In the genomic region with DNA sequence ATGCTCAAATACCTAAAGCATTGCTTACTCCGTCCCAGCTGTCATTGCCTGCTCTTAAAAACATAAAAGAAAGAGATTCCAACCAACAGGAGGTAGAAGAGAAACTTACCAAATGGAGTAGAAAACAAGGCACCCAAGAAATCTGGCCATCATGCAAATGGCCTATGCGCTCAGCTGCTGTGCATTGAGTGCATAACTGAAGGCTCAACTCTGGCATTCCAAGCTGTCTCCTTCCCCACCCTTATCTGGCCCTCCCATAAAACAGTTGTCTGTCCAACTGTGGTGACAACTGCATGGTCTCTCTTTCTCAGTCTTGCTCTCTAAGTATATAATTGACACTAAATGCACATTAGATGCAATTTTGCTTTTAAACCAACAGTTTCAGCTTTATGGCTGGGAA, we compare ENCODE assay signal across 20 mouse cellular contexts. TPM values are rescaled to one million over a fixed set of nuclear protein-coding genes. Genes with fewer than 3 reads are reported as not detected.
"Had no signal": no experiment of that assay in that cellular context is flagged by ENCODE, and none has a peak within 500 bp of the region (broad histone marks: within the 10 kb centered on the region; RNA-seq: fewer than 3 reads in every experiment).

No protein-coding gene starts in this region.

- H3K4me3 ChIP-seq: liver, embryonic 13.5 days; midbrain, embryonic 12.5 days; midbrain, embryonic 15.5 days had no signal

- H3K4me1 ChIP-seq: liver, embryonic 13.5 days; midbrain, embryonic 15.5 days had no signal

- ATAC-seq: midbrain, embryonic 15.5 days had no signal

- H3K9ac ChIP-seq: liver, embryonic 13.5 days; midbrain, embryonic 12.5 days; midbrain, embryonic 15.5 days had no signal

- H3K36me3 ChIP-seq: liver, embryonic 13.5 days; midbrain, embryonic 12.5 days; midbrain, embryonic 15.5 days had no signal

- H3K27me3 ChIP-seq: liver, embryonic 13.5 days; midbrain, embryonic 15.5 days had no signal

- H3K4me2 ChIP-seq: liver, embryonic 13.5 days; midbrain, embryonic 12.5 days; midbrain, embryonic 15.5 days had no signal

- H3K9me3 ChIP-seq: liver, embryonic 13.5 days; midbrain, embryonic 12.5 days; midbrain, embryonic 15.5 days had no signal

- H3K27ac ChIP-seq: liver, embryonic 13.5 days; midbrain, embryonic 12.5 days; midbrain, embryonic 15.5 days; stomach, postnatal 0 days had no signal

- DNase-seq: kidney, adult 18-20 months; kidney, adult 9 months; kidney, postnatal 14 days; kidney, postnatal 4 days; liver, embryonic 13.5 days; lung, adult 2 months; lung, postnatal 14 days; lung, postnatal 4 days; thymus, adult 2 months; thymus, postnatal 14 days; thymus, postnatal 4 days had no signal

RNA-seq across cellular contexts. Expression of a gene that starts 28.5 kb away (rescaled TPM):
- total RNA-seq: liver, adult 2 months; megakaryocyte progenitor cell, adult 5-6 weeks; megakaryocyte-erythroid progenitor cell, adult 5-6 weeks; monocyte, adult 5-6 weeks had no signal
- polyA plus RNA-seq: limb, embryonic 11.5 days; liver, adult 2 months; liver, embryonic 13.5 days; liver, embryonic 16.5 days had no signal
